Mouse (Mus musculus) megakaryocyte, embryonic 14.5 days (primary cell): ENCODE results near the gene Gm5678.

Experiments
- FLI1 ChIP-seq: IDR thresholded peaks from 2 replicates; pipeline ENCODE4 v1.6.1; 2012; ENCODE audit warnings: low read length, inconsistent platforms, mixed read lengths
- GATA1 ChIP-seq: IDR thresholded peaks from 3 replicates; pipeline ENCODE4 v1.6.1; 2012; ENCODE audit warnings: mixed read lengths, low read length, inconsistent platforms, borderline replicate concordance

DNA sequence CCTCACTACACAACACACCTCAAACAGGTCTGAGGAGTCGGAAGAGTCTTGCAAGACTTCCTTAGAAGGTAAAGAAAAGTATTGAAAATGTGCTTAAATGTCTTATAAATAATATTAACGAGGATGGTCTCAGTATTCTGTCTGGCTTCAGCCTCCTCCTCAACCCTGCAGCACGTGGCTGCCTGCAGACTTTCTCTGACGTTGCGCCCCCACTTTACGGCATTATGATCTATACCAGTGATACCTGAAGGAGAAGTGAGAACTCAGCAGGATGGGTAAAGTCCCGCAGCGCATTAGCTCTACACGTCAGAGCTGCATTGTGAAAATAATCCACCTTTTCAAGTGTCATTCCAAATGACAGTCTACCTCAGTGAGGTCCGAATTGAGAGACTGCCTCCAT, 33.4 kb upstream of the Gm5678 start:
- TF ChIP-seq GATA1 (no peak), FLI1 (no peak)
